Mouse (Mus musculus): ENCODE data around the gene Atg10. TPM values are rescaled to one million over a fixed set of nuclear protein-coding genes. Genes with fewer than 3 reads are reported as not detected.

Atg10 gene
- polyA plus RNA-seq, 1 experiment from 2014 or later, result 4.7 TPM

GRCm38 (mm10) chr13:90984073-90984472, 239.7 kb downstream of the Atg10 start:
- Histone ChIP-seq H3K4me2 (no peak overlapping the region), H3K4me3 (no peak overlapping the region), H3K9me3 (replicated peaks) (no peaks in the 10 kb centered on the region), H3K36me3 (no peaks in the 10 kb centered on the region), H3K9ac (no peak overlapping the region), H3K4me1 (no peaks in the 10 kb centered on the region), H3K27me3 (replicated peaks) (no peaks in the 10 kb centered on the region), H3K27ac (no peak overlapping the region)
- 30% methylated on average over 2 of the region's 2 CpGs for WGBS (ENCODE audit: insufficient replicate concordance)
- no peak for ATAC-seq

- no peak for ATAC-seq
- 67% methylated on average over 1 of the region's 1 CpGs for WGBS (ENCODE audit: insufficient replicate concordance)
- H3K4me2 ChIP-seq, result no peak overlapping the region
- no peak overlapping the region for H3K4me3 ChIP-seq
- no peak overlapping the region for H3K27ac ChIP-seq
- H3K36me3 ChIP-seq, result no peaks in the 10 kb centered on the region
- H3K27me3 ChIP-seq (replicated peaks), result no peaks in the 10 kb centered on the region
- no peaks in the 10 kb centered on the region for H3K9me3 ChIP-seq (replicated peaks)
- H3K4me1 ChIP-seq, result no peaks in the 10 kb centered on the region
- H3K9ac ChIP-seq, result no peak overlapping the region
Observed at GRCm38 (mm10) chr13:90981798-90982197, 242.0 kb downstream of the Atg10 start.

GRCm38 (mm10) chr13:90980878-90981674, 242.7 kb downstream of the Atg10 start:
- no peak overlapping the region for H3K4me3 ChIP-seq
- ATAC-seq, result no peak
- no peaks in the 10 kb centered on the region for H3K27me3 ChIP-seq (replicated peaks)
- no peaks in the 10 kb centered on the region for H3K36me3 ChIP-seq
- 44% methylated on average over 6 of the region's 6 CpGs for WGBS (ENCODE audit: insufficient replicate concordance)
- no peak overlapping the region for H3K9ac ChIP-seq
- no peak overlapping the region for H3K4me2 ChIP-seq
- no peaks in the 10 kb centered on the region for H3K9me3 ChIP-seq (replicated peaks)
- no peaks in the 10 kb centered on the region for H3K4me1 ChIP-seq
- H3K27ac ChIP-seq, result no peak overlapping the region

GRCm38 (mm10) chr13:90977057-90977456, 246.7 kb downstream of the Atg10 start:
- Histone ChIP-seq H3K4me2 (no peak overlapping the region), H3K4me3 (no peak overlapping the region), H3K9me3 (replicated peaks) (no peaks in the 10 kb centered on the region), H3K36me3 (no peaks in the 10 kb centered on the region), H3K9ac (no peak overlapping the region), H3K4me1 (0 out of 2 replicates have a peak, but pooled peaks cover 2% of the 10 kb centered on the region), H3K27ac (no peak overlapping the region), H3K27me3 (replicated peaks) (no peaks in the 10 kb centered on the region)
- WGBS (ENCODE audit: insufficient replicate concordance), result 63% methylated on average over 3 of the region's 3 CpGs
- no peak for ATAC-seq

GRCm38 (mm10) chr13:90973409-90973808, 250.4 kb downstream of the Atg10 start:
- Histone ChIP-seq H3K9me3 (replicated peaks) (no peaks in the 10 kb centered on the region), H3K27me3 (replicated peaks) (no peaks in the 10 kb centered on the region), H3K9ac (no peak overlapping the region), H3K27ac (no peak overlapping the region), H3K4me2 (no peak overlapping the region), H3K4me1 (peaks cover 12% of the 10 kb centered on the region), H3K36me3 (no peaks in the 10 kb centered on the region), H3K4me3 (no peak overlapping the region)
- ATAC-seq, result no peak
- 63% methylated on average over 7 of the region's 7 CpGs for WGBS (ENCODE audit: insufficient replicate concordance)

GRCm38 (mm10) chr13:90970259-90971017, 253.3 kb downstream of the Atg10 start:
- no peak overlapping the region for H3K4me3 ChIP-seq
- 48% methylated on average over 10 of the region's 10 CpGs for WGBS (ENCODE audit: insufficient replicate concordance)
- peak; percentile 83 for ATAC-seq

GRCm38 (mm10) chr13:90968940-90969339, 254.8 kb downstream of the Atg10 start:
- Histone ChIP-seq H3K9ac (no peak overlapping the region), H3K36me3 (no peaks in the 10 kb centered on the region), H3K4me3 (no peak overlapping the region), H3K4me2 (no peak overlapping the region), H3K4me1 (peaks cover 12% of the 10 kb centered on the region), H3K27ac (no peak overlapping the region), H3K27me3 (replicated peaks) (no peaks in the 10 kb centered on the region), H3K9me3 (replicated peaks) (no peaks in the 10 kb centered on the region)
- 71% methylated on average over 4 of the region's 4 CpGs for WGBS (ENCODE audit: insufficient replicate concordance)
- ATAC-seq, result no peak

More at GRCm38 (mm10) chr13:90970259-90971017, 253.3 kb downstream of the Atg10 start:
- Histone ChIP-seq H3K36me3 (no peaks in the 10 kb centered on the region), H3K4me2 (no peak overlapping the region), H3K9ac (no peak overlapping the region), H3K27ac (no peak overlapping the region), H3K27me3 (replicated peaks) (no peaks in the 10 kb centered on the region), H3K9me3 (replicated peaks) (no peaks in the 10 kb centered on the region), H3K4me1 (peaks cover 12% of the 10 kb centered on the region)

- Histone ChIP-seq H3K9me3 (replicated peaks) (no peaks in the 10 kb centered on the region), H3K4me1 (peaks cover 12% of the 10 kb centered on the region), H3K27ac (no peak overlapping the region), H3K9ac (no peak overlapping the region), H3K4me2 (no peak overlapping the region), H3K4me3 (no peak overlapping the region), H3K36me3 (no peaks in the 10 kb centered on the region), H3K27me3 (replicated peaks) (no peaks in the 10 kb centered on the region)
- no peak for ATAC-seq
- 5% methylated on average over 4 of the region's 4 CpGs for WGBS (ENCODE audit: insufficient replicate concordance)
Observed at GRCm38 (mm10) chr13:90967422-90967821, 256.3 kb downstream of the Atg10 start.

GRCm38 (mm10) chr13:90965996-90966395, 257.8 kb downstream of the Atg10 start:
- no peak overlapping the region for H3K9ac ChIP-seq
- H3K27me3 ChIP-seq (replicated peaks), result no peaks in the 10 kb centered on the region
- H3K9me3 ChIP-seq (replicated peaks), result no peaks in the 10 kb centered on the region
- H3K4me3 ChIP-seq, result no peak overlapping the region
- H3K4me2 ChIP-seq, result no peak overlapping the region
- peaks cover 7% of the 10 kb centered on the region for H3K4me1 ChIP-seq
- H3K27ac ChIP-seq, result no peak overlapping the region
- 72% methylated on average over 8 of the region's 8 CpGs for WGBS (ENCODE audit: insufficient replicate concordance)
- ATAC-seq, result no peak
- no peaks in the 10 kb centered on the region for H3K36me3 ChIP-seq

- no peaks in the 10 kb centered on the region for H3K4me1 ChIP-seq
- H3K9me3 ChIP-seq (replicated peaks), result no peaks in the 10 kb centered on the region
- no peak overlapping the region for H3K27ac ChIP-seq
- no peaks in the 10 kb centered on the region for H3K36me3 ChIP-seq
- 78% methylated on average over 4 of the region's 4 CpGs for WGBS (ENCODE audit: insufficient replicate concordance)
- no peak overlapping the region for H3K4me3 ChIP-seq
- no peak overlapping the region for H3K4me2 ChIP-seq
- H3K9ac ChIP-seq, result no peak overlapping the region
- no peaks in the 10 kb centered on the region for H3K27me3 ChIP-seq (replicated peaks)
- ATAC-seq, result no peak
Observed at GRCm38 (mm10) chr13:90964511-90964910, 259.3 kb downstream of the Atg10 start.

GRCm38 (mm10) chr13:90962836-90963760, 260.7 kb downstream of the Atg10 start:
- WGBS (ENCODE audit: insufficient replicate concordance), result 64% methylated on average over 10 of the region's 10 CpGs
- H3K9me3 ChIP-seq (replicated peaks), result no peaks in the 10 kb centered on the region
- no peak overlapping the region for H3K4me2 ChIP-seq
- no peaks in the 10 kb centered on the region for H3K27me3 ChIP-seq (replicated peaks)
- H3K4me3 ChIP-seq, result no peak overlapping the region
- H3K4me1 ChIP-seq, result no peaks in the 10 kb centered on the region
- H3K27ac ChIP-seq, result no peak overlapping the region
- no peak for ATAC-seq
- no peak overlapping the region for H3K9ac ChIP-seq
- no peaks in the 10 kb centered on the region for H3K36me3 ChIP-seq
